Mouse (Mus musculus) central nervous system, embryonic 11.5 days (tissue): ENCODE results near the gene Ermap. TPM values are rescaled to one million over a fixed set of nuclear protein-coding genes. Genes with fewer than 3 reads are reported as not detected.

ENCODE experiments used
- polyA plus RNA-seq: library from polyadenylated mRNA; depleted of rRNA; stranded (reverse); fragments of >200 nt; gene quantifications from 2 replicates; pipeline ENCODE4 v1.2.3, GENCODE M21; 2012; rRNA removed

The Ermap gene
- 19.8 and 21.1 TPM in 2 replicates for polyA plus RNA-seq

GRCm38 (mm10) chr4:119189864-119190263, at the start of gene Ermap:
Gene Ermap, minus strand, starts transcription at chr4:119190011.

GRCm38 (mm10) chr4:119232410-119233255, 42.8 kb upstream of the Ermap start, which contains the start of the genes AU022252 and P3h1:
Gene AU022252, minus strand, starts transcription at chr4:119232712.
Gene P3h1, plus strand, starts transcription at chr4:119232915.

GRCm38 (mm10) chr4:119218169-119218568, 28.4 kb upstream of the Ermap start, which contains the start of gene Tmem269:
Gene Tmem269, minus strand, starts transcription at chr4:119218217.

GRCm38 (mm10) chr4:119194909-119195581, 5.2 kb upstream of the Ermap start, which contains the start of gene Svbp:
Gene Svbp, plus strand, starts transcription at chr4:119195306.

GRCm38 (mm10) chr4:119173851-119174453, 15.9 kb downstream of the Ermap start, which contains the start of gene Zfp691:
Gene Zfp691, minus strand, starts transcription at chr4:119174195.

Other genes starting within 250 kb of the Ermap start
- not detected in 2 replicates for gene Lao1, start 228.4 kb downstream of the Ermap start, polyA plus RNA-seq
- gene Slc2a1, start 81.3 kb downstream of the Ermap start, polyA plus RNA-seq, result 77.0 and 86.0 TPM in 2 replicates
- gene Zfp691, start 15.8 kb downstream of the Ermap start, polyA plus RNA-seq, result 9.7 and 14.4 TPM in 2 replicates
- 94.0 and 96.6 TPM in 2 replicates for gene Svbp, start 5.3 kb upstream of the Ermap start, polyA plus RNA-seq
- gene Tmem269, start 28.2 kb upstream of the Ermap start, polyA plus RNA-seq, result 0.08 and 0.22 TPM in 2 replicates
- 13.9 and 18.3 TPM in 2 replicates for gene AU022252, start 42.7 kb upstream of the Ermap start, polyA plus RNA-seq
- gene P3h1, start 42.9 kb upstream of the Ermap start, polyA plus RNA-seq, result 33.3 and 35.2 TPM in 2 replicates
- 0.13 and 0.27 TPM in 2 replicates for gene Cldn19, start 65.4 kb upstream of the Ermap start, polyA plus RNA-seq
- gene Ybx1, start 104.6 kb upstream of the Ermap start, polyA plus RNA-seq, result 896 and 955 TPM in 2 replicates
- gene Ppih, start 130.5 kb upstream of the Ermap start, polyA plus RNA-seq, result 113 and 127 TPM in 2 replicates
- 6.0 and 9.9 TPM in 2 replicates for gene Ccdc30, start 225.5 kb upstream of the Ermap start, polyA plus RNA-seq
- gene Ppcs, start 232.4 kb upstream of the Ermap start, polyA plus RNA-seq, result 12.4 and 13.1 TPM in 2 replicates
- 0.09 and 0.16 TPM in 2 replicates for gene Zmynd12, start 232.8 kb upstream of the Ermap start, polyA plus RNA-seq